Mouse (Mus musculus): Measurements from ENCODE around the gene Pdcd6ip. TPM values are rescaled to one million over a fixed set of nuclear protein-coding genes. Genes with fewer than 3 reads are reported as not detected.
"Not testable (repeated sequence)": the region's sequence is repeated elsewhere in the genome, so short reads cannot be mapped to it uniquely, and the experiment has no call there.

Pdcd6ip gene
- total RNA-seq (2021) = 10 to 100 TPM; 61.5 to 66.9 TPM

DNA sequence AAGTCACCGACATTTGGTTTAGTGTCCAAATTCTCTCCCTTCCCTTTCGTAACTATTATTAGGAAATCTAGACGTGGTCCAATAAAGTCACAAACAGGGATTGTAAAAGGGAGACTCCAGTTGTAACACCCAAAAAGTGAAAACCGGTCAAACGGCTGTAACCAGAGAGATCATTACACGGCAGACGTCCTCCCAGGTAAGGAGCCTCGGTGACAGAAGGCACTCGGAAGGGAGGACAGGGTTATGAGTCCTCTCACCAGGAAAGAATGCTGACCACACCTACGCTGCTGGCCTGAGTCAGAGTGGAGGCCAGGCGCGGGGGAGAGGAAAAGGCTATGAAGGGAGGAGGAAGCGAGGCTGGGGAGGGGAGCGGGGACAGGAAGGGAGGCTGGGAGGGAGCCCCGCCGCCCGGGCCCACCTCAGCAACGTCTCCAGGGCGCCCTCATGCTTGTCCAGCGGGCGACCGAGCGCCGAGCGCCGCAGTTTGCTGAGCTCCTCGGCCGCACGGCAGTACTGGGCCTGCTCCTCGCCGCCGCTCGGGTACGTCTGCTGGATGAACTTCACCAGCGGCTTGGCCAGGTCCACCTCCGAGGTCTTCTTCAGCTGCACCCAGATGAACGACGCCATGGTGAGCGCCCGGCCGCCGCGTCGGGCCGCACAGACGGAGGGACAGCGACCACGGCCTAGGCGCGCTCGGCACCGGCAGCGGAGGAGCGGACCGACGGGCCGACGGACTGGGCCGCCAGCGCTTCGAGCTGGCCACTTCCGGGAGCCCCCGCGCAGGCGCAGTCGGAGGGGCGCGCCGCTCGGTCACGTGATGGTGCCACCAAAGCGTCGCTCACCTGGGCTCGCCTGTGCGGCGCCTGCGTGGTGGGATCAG is at the start of gene Pdcd6ip:
TSS of gene Pdcd6ip (minus strand) at position 779 of the 880 bp plus-strand sequence.
- intact Hi-C loops (cut with DNase I) = loop anchor here (2.0 kb wide), 1 partner anchor 33 kb away; the partner anchor contains the start of gene Clasp2
- peak; percentile 82 for DNase-seq (ENCODE audit: low spot score)

DNA sequence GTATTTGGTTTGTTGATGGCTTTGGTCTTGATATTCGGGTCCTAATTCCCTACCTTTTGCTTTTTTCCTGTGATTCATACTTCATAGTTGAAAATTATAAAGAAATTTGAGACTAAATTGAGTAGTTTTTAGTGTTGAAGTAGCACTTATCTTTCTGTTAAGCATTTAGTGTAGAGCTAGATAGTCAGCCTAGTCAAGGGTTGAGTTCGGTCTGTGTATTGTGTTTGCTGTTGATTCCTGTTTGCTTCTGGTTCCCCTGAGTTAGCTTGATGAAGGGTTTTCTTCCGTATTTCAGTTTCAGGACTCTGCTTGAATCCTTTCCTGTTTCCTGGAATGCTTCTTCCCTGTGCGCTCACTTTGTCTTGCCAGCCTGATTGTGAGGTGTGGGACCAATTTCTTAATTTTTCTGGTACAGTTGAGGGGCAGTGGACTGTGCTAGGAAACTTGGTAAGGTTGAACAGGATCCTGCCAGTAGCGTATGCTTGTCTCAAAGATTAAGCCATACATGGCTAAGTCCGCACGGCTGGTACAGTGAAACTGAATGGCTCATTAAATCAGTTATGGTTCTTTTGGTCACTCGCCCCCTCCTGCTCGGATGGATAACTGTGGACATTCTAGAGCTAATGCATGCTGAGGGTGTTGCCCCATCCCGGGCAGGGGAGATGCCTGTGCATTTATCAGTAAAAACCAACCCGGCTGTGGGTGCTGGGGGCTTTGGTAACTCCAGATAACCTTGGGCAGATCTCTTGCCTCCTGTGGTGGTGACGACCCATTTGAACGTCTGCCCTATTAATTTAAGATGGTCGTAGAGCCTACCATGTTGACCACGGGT is 48.0 kb upstream of the Pdcd6ip start:
- intact Hi-C loops (cut with DNase I) = no loop called here

DNA sequence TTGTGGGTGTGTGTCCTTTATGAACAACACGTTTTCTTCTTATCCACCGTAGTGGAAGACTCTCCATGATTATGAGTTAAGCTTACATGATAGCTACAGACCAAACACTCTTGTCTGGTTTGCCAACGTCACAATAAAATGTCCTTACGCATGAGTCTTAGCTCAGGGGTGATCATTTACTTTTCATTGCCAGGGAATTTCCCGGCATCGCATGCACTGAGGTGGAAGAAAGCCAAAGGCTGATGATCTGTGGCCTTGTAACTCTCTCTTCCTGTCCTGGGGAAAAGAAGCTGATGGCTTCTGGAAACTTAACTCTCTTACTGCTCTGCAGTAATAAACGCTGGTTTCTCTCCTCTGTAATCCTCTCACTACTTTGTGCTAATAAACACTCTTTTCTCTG is 41.3 kb upstream of the Pdcd6ip start:
- intact Hi-C loops (cut with DNase I) = loop anchor here (10.0 kb wide), 2 partner anchors 125 to 365 kb away; no protein-coding TSS in a partner anchor
- DNase-seq (ENCODE audit: low spot score) = peak; percentile 13

More for the DNA sequence above, 48.0 kb upstream of the Pdcd6ip start:
- no peak for DNase-seq (ENCODE audit: low spot score)

GRCm38 (mm10) chr9:113743291-113743690 is 35.2 kb upstream of the Pdcd6ip start:
- intact Hi-C loops (cut with DNase I) = loop anchor here (2.0 to 10.0 kb wide), 4 partner anchors 50 to 372 kb away; no protein-coding TSS in a partner anchor
- DNase-seq (ENCODE audit: low spot score) = no peak

DNA sequence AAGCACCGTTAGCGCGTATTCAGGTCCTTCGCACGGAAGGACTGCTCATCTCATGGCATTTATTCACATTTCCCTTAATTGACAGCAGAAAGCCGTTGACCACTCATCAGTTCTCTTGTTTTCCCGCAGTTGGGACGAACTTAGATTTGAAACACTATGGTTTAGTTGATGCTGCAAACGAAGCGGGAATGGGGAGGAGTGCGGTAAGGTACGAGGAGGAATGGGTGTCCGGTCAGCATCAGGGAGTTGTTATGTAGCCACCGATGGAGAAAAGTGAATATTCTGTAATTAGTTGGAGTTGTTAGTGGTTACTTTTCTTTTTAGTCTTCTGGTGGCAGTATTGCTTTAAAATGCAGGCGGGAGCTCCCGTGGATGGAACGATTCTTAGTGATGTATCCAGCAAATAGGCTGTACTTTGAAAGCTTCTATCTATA is 34.3 kb upstream of the Pdcd6ip start:
- DNase-seq (ENCODE audit: low spot score) = no peak
- intact Hi-C loops (cut with DNase I) = loop anchor here (2.0 to 10.0 kb wide), 4 partner anchors 50 to 372 kb away; no protein-coding TSS in a partner anchor

- intact Hi-C loops (cut with DNase I) = loop anchor here (2.0 to 10.0 kb wide), 5 partner anchors 33 to 373 kb away; partner anchors contain the start of gene Pdcd6ip
Observed at GRCm38 (mm10) chr9:113741637-113742137, 33.6 kb upstream of the Pdcd6ip start.

GRCm38 (mm10) chr9:113741108-113741636 is 33.1 kb upstream of the Pdcd6ip start, which contains the start of gene Clasp2:
Gene Clasp2, plus strand, starts transcription at chr9:113741473.
- peak; percentile 77 for DNase-seq (ENCODE audit: low spot score)
- intact Hi-C loops (cut with DNase I) = loop anchor here (2.0 to 10.0 kb wide), 4 partner anchors 32 to 374 kb away; partner anchors contain the start of gene Pdcd6ip

More at GRCm38 (mm10) chr9:113741637-113742137, 33.6 kb upstream of the Pdcd6ip start:
- DNase-seq (ENCODE audit: low spot score) = peak; percentile 30

- DNase-seq (ENCODE audit: low spot score) = peak; percentile 64
- intact Hi-C loops (cut with DNase I) = no loop called here
Observed at GRCm38 (mm10) chr9:113738941-113739340, 30.9 kb upstream of the Pdcd6ip start.

- intact Hi-C loops (cut with DNase I) = no loop called here
- peak; percentile 37 for DNase-seq (ENCODE audit: low spot score)
Observed at GRCm38 (mm10) chr9:113738021-113738420, 30.0 kb upstream of the Pdcd6ip start.

DNA sequence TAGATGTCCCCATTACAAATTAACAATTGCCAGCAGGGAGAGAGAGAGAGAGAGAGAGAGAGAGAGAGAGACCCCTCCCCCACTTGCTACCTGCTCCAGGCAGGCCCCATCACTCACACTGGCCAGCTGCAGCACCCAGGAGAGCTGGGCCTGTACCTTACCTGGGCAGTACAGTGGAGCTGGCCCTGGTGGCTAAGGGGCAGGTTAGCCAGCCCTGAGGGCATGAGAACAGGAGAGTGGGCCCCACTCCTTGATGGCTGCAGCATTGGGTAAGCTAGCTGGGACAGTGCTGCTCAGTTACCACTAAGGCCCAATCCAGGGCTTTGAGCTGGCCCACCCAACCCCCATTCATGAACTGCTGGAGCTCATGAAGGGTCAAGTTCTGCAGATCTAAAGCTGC is 27.9 kb upstream of the Pdcd6ip start:
- DNase-seq (ENCODE audit: low spot score) = no peak
- intact Hi-C loops (cut with DNase I) = no loop called here

DNA sequence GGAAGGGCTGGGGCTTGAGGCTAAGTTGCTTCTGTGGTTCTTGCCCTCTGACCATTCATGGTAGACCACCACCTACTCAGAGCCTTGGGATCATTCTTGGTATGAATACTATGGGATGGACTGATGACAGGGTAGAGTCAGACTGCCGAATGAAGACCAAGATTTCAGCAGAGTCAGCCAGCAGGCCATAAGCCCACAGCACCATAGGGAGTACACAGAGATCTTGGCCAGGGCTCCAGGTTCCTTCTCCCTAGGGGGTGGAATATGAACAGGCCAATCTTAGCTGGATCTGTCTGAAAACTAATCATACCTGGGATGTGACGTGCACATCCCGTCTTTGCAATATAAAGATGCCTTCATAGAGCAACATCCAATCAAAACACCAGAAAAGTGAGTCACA is 23.5 kb upstream of the Pdcd6ip start:
- no peak for DNase-seq (ENCODE audit: low spot score)
- intact Hi-C loops (cut with DNase I) = no loop called here

DNA sequence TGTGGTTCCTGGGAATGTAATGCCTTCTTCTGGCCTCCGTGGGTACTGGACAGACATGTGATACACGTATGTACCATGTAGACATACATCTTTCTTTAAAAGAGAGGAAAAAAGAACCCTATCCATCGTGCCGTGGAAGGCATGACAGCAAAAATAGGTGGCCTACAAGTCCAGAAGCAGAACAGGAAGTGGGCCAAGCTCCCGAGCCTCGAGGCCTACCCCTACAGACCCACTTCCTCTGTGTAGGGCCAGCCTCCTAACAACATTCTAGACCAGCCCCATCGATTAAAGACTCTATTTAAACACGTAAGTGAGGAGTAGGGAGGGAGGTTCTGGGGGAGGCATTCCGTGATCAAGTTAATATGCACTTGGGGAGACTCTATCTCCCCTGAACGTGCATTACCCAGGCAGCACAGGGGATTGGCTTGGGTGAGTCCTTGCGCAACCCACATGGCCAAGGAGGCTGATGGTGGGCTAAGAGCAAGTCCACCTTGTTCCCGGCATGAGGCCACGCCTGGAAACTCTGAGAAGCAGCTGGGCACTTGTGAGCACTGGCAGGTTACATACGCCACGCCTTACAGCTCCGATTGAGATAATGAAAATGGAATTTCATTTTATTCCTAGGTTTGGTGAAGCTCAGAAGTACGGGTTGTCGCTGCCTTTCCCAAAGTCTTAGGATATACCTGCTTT is 19.1 kb upstream of the Pdcd6ip start:
- intact Hi-C loops (cut with DNase I) = no loop called here
- DNase-seq (ENCODE audit: low spot score) = no peak

DNA sequence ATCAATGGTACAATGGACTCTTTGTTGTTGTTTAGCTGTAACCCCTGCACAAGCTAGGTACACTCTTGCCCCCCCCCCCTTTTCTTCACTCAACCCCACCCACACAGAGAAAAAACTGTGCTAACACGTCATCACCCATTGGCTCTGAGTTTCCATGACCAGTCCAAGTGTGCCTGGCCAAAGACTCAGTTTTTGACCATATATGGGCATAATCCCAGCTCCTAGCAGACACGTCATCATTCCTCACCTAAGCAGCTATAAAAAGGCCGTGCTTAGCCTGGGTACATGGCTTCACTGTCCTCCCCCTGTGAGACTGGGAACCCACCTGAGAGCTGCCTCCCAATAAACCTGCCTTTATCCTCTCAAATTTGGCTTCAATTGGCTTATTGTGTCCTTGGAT is 18.1 kb upstream of the Pdcd6ip start:
- no peak for DNase-seq (ENCODE audit: low spot score)
- intact Hi-C loops (cut with DNase I) = no loop called here

- DNase-seq (ENCODE audit: low spot score); intact Hi-C loops (cut with DNase I): not testable (repeated sequence)
Observed at GRCm38 (mm10) chr9:113725609-113726008, 17.6 kb upstream of the Pdcd6ip start.

DNA sequence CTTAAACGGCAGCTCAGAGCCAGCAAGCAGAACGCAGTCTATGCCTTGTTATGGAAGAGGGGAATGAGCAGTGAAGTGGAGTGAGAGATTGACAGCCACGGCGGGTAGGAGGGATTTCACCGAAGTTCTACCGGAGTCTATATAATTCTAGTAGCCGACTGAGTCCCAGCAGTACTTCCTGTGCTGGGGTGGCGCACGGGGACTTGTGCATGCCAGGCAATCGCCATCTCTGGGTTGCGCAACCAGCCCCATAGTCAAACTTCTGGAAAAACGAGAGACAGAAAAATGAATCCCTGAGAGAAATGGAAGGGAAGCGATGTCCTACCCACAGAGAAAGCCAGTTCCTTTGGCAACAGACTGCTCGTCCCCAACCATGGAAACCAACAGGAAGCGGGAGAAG is 16.6 kb upstream of the Pdcd6ip start:
- intact Hi-C loops (cut with DNase I) = no loop called here

GRCm38 (mm10) chr9:113719063-113719462 is 11.0 kb upstream of the Pdcd6ip start:
- intact Hi-C loops (cut with DNase I) = no loop called here
- peak; percentile 24 for DNase-seq (ENCODE audit: low spot score)

More for the DNA sequence above, 16.6 kb upstream of the Pdcd6ip start:
- DNase-seq (ENCODE audit: low spot score) = no peak

GRCm38 (mm10) chr9:113710871-113711270 is 2.8 kb upstream of the Pdcd6ip start:
- intact Hi-C loops (cut with DNase I) = no loop called here
- DNase-seq (ENCODE audit: low spot score) = no peak

DNA sequence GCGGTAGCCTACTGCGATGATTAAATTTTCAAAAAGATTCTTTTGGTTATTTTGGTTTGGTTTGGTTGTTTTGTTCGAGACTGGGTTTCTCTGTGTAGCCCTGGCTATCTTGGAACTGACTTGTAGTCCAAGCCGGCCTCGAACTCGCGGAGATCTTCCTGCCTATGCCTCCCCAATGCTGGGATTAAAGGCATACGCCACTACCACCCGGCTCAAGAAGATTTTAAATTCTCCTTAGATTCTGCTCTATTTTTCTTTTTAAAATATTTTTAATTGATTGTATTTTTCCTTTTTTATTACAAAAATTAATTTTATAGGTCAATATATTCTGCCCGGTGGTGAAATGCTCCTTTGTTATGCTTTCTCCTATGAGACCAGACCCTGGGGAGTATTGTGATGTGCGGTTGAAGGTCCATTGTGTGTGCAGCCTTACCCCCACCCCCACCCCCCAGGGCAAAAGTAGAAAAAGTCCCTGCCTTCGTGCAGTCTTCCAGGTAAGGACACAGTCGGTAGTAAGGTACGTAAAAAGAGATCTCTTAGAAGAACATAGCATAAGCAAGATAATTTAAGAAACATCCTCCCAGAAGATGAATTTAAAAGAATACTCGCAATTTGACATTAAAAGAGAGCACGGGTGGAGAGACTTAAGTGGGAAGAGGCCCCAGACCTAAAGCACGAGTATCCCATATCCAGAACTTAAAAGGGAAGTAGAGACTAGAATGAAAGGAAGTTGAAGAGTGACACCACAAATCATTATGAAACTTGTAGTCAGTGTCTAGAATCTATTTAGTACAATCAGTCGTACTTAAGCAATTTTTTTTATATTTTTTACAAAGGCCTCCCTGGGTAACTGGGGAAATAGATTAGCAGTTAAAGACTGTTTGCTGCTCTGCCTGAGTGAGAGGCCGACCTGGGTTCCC is 562 bp upstream of the Pdcd6ip start:
- intact Hi-C loops (cut with DNase I) = loop anchor here (2.0 kb wide), 1 partner anchor 32 kb away; the partner anchor contains the start of gene Clasp2
- no peak for DNase-seq (ENCODE audit: low spot score)

Measured in heart, postnatal 25 days (tissue).